Mouse (Mus musculus): Measurements from ENCODE around the gene Epb41l1. TPM values are rescaled to one million over a fixed set of nuclear protein-coding genes. Genes with fewer than 3 reads are reported as not detected.

Epb41l1 gene
- polyA plus RNA-seq, 1 experiment from 2014 or later, result 18.5 TPM

GRCm38 (mm10) chr2:156446489-156447035, 25.9 kb downstream of the Epb41l1 start:
- Histone ChIP-seq H3K9me3 (replicated peaks; ENCODE audit: control insufficient read depth, low read length, poor library complexity, severe bottlenecking) (no peaks in the 10 kb centered on the region), H3K27me3 (ENCODE audit: control insufficient read depth, insufficient read depth, low read depth, low read length) (no peaks in the 10 kb centered on the region), H3K4me3 (ENCODE audit: low read depth, low read length) (no peak overlapping the region), H3K27ac (ENCODE audit: low read length) (no peak overlapping the region), H3K9ac (ENCODE audit: low read depth, low read length) (no peak overlapping the region), H3K4me1 (ENCODE audit: control insufficient read depth, insufficient read depth, low read length) (no peaks in the 10 kb centered on the region), H3K36me3 (ENCODE audit: control insufficient read depth, insufficient read depth, low read length) (peaks cover 11% of the 10 kb centered on the region), H3K4me2 (ENCODE audit: low read length) (no peak overlapping the region)
- ATAC-seq, result no peak
- WGBS, result 85% methylated on average over 9 of the region's 9 CpGs

- H3K9me3 ChIP-seq (replicated peaks; ENCODE audit: control insufficient read depth, low read length, poor library complexity, severe bottlenecking), result no peaks in the 10 kb centered on the region
- no peak for ATAC-seq
- WGBS, result 16% methylated on average over 10 of the region's 10 CpGs
- H3K9ac ChIP-seq (ENCODE audit: low read depth, low read length), result no peak overlapping the region
- no peak overlapping the region for H3K4me2 ChIP-seq (ENCODE audit: low read length)
- no peak overlapping the region for H3K4me3 ChIP-seq (ENCODE audit: low read depth, low read length)
- no peaks in the 10 kb centered on the region for H3K4me1 ChIP-seq (ENCODE audit: control insufficient read depth, insufficient read depth, low read length)
- no peak overlapping the region for H3K27ac ChIP-seq (ENCODE audit: low read length)
- H3K27me3 ChIP-seq (ENCODE audit: control insufficient read depth, insufficient read depth, low read depth, low read length), result no peaks in the 10 kb centered on the region
- peaks cover 11% of the 10 kb centered on the region for H3K36me3 ChIP-seq (ENCODE audit: control insufficient read depth, insufficient read depth, low read length)
These were observed 26.9 kb downstream of the Epb41l1 start for GRCm38 (mm10) chr2:156447413-156448295.

- no peak for ATAC-seq
- Histone ChIP-seq H3K4me3 (ENCODE audit: low read depth, low read length) (no peak overlapping the region), H3K27me3 (ENCODE audit: control insufficient read depth, insufficient read depth, low read depth, low read length) (no peaks in the 10 kb centered on the region), H3K9ac (ENCODE audit: low read depth, low read length) (no peak overlapping the region), H3K27ac (ENCODE audit: low read length) (no peak overlapping the region), H3K36me3 (ENCODE audit: control insufficient read depth, insufficient read depth, low read length) (peaks cover 4% of the 10 kb centered on the region; the same call in 1 of the 2 replicates), H3K4me1 (ENCODE audit: control insufficient read depth, insufficient read depth, low read length) (no peaks in the 10 kb centered on the region), H3K4me2 (ENCODE audit: low read length) (no peak overlapping the region), H3K9me3 (replicated peaks; ENCODE audit: control insufficient read depth, low read length, poor library complexity, severe bottlenecking) (no peaks in the 10 kb centered on the region)
- WGBS, result 84% methylated on average over 13 of the region's 13 CpGs
These were observed 30.8 kb downstream of the Epb41l1 start for GRCm38 (mm10) chr2:156451225-156452148.

GRCm38 (mm10) chr2:156452149-156452536, 31.4 kb downstream of the Epb41l1 start:
- WGBS, result 47% methylated on average over 7 of the region's 7 CpGs

GRCm38 (mm10) chr2:156453822-156454221, 33.1 kb downstream of the Epb41l1 start:
- no peak for ATAC-seq
- Histone ChIP-seq H3K4me3 (ENCODE audit: low read depth, low read length) (no peak overlapping the region), H3K36me3 (ENCODE audit: control insufficient read depth, insufficient read depth, low read length) (peaks cover 4% of the 10 kb centered on the region; the same call in 1 of the 2 replicates), H3K9ac (ENCODE audit: low read depth, low read length) (no peak overlapping the region), H3K4me2 (ENCODE audit: low read length) (no peak overlapping the region), H3K27ac (ENCODE audit: low read length) (no peak overlapping the region), H3K9me3 (replicated peaks; ENCODE audit: control insufficient read depth, low read length, poor library complexity, severe bottlenecking) (no peaks in the 10 kb centered on the region), H3K27me3 (ENCODE audit: control insufficient read depth, insufficient read depth, low read depth, low read length) (no peaks in the 10 kb centered on the region), H3K4me1 (ENCODE audit: control insufficient read depth, insufficient read depth, low read length) (no peaks in the 10 kb centered on the region)
- WGBS, result 85% methylated on average over 7 of the region's 7 CpGs

More at GRCm38 (mm10) chr2:156452149-156452536, 31.4 kb downstream of the Epb41l1 start:
- Histone ChIP-seq H3K27me3 (ENCODE audit: control insufficient read depth, insufficient read depth, low read depth, low read length) (no peaks in the 10 kb centered on the region), H3K9me3 (replicated peaks; ENCODE audit: control insufficient read depth, low read length, poor library complexity, severe bottlenecking) (no peaks in the 10 kb centered on the region), H3K4me3 (ENCODE audit: low read depth, low read length) (no peak overlapping the region), H3K4me1 (ENCODE audit: control insufficient read depth, insufficient read depth, low read length) (no peaks in the 10 kb centered on the region), H3K36me3 (ENCODE audit: control insufficient read depth, insufficient read depth, low read length) (peaks cover 4% of the 10 kb centered on the region; the same call in 1 of the 2 replicates), H3K9ac (ENCODE audit: low read depth, low read length) (no peak overlapping the region), H3K27ac (ENCODE audit: low read length) (no peak overlapping the region), H3K4me2 (ENCODE audit: low read length) (no peak overlapping the region)
- no peak for ATAC-seq

GRCm38 (mm10) chr2:156455508-156456108, 34.9 kb downstream of the Epb41l1 start:
- ATAC-seq, result no peak
- Histone ChIP-seq H3K36me3 (ENCODE audit: control insufficient read depth, insufficient read depth, low read length) (peaks cover 4% of the 10 kb centered on the region; the same call in 1 of the 2 replicates), H3K4me3 (ENCODE audit: low read depth, low read length) (no peak overlapping the region), H3K27ac (ENCODE audit: low read length) (no peak overlapping the region), H3K4me1 (ENCODE audit: control insufficient read depth, insufficient read depth, low read length) (peaks cover 3% of the 10 kb centered on the region; the same call in 1 of the 2 replicates), H3K27me3 (ENCODE audit: control insufficient read depth, insufficient read depth, low read depth, low read length) (no peaks in the 10 kb centered on the region), H3K9me3 (replicated peaks; ENCODE audit: control insufficient read depth, low read length, poor library complexity, severe bottlenecking) (no peaks in the 10 kb centered on the region), H3K4me2 (ENCODE audit: low read length) (no peak overlapping the region), H3K9ac (ENCODE audit: low read depth, low read length) (no peak overlapping the region)
- WGBS, result 91% methylated on average over 9 of the region's 9 CpGs

- peaks cover 4% of the 10 kb centered on the region; the same call in 1 of the 2 replicates for H3K36me3 ChIP-seq (ENCODE audit: control insufficient read depth, insufficient read depth, low read length)
- H3K4me3 ChIP-seq (ENCODE audit: low read depth, low read length), result no peak overlapping the region
- H3K9ac ChIP-seq (ENCODE audit: low read depth, low read length), result no peak overlapping the region
- ATAC-seq, result no peak
- no peaks in the 10 kb centered on the region for H3K27me3 ChIP-seq (ENCODE audit: control insufficient read depth, insufficient read depth, low read depth, low read length)
- peaks cover 3% of the 10 kb centered on the region; the same call in 1 of the 2 replicates for H3K4me1 ChIP-seq (ENCODE audit: control insufficient read depth, insufficient read depth, low read length)
- H3K27ac ChIP-seq (ENCODE audit: low read length), result no peak overlapping the region
- WGBS, result 80% methylated on average over 14 of the region's 14 CpGs
- no peaks in the 10 kb centered on the region for H3K9me3 ChIP-seq (replicated peaks; ENCODE audit: control insufficient read depth, low read length, poor library complexity, severe bottlenecking)
- H3K4me2 ChIP-seq (ENCODE audit: low read length), result no peak overlapping the region
These were observed 36.0 kb downstream of the Epb41l1 start for GRCm38 (mm10) chr2:156456386-156457342.

Measured in midbrain, embryonic 16.5 days (tissue).